Mouse (Mus musculus) kidney, postnatal 4 days (tissue): ENCODE data around the gene Nradd.

Experiments
- DNase-seq, 2 experiments: peaks; one replicate each; pipeline ENCODE4 v3.0.0; 2021; ENCODE audit warnings: mixed read lengths in 2 of 2

Nradd gene

DNA sequence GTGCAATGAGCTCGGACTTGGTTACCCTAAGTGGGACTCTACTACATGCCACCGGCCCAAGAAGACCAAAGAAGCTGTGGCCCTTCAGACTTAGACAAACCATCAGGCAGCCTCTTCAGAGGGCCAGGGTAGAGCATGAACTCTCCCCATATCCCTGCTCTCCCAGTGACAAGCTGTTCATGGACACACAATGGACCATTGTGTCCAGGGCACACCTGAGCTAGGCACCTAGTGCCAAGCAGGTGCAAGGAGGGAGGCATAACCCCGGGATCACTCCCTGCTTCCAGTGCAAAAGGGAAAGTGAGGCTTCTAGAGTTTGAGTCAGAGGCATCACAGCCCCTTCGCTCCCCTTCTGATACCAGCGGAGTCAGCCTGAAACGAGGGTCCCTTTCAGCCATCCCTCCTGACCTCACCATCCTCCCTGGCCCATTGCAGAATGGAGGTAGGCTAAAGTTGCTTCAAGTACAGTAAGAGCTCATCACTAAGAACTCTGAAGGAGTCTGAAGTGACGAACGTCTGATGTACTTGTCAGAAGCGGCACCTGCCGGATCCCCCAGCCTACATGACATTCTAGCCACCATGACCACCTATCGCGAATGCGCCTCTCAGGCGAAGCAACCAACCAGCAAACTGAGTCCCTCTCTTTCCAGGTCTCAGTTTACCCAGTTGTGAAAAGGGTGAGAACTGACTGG lies 28.9 kb upstream of the Nradd start:
- DNase-seq, result no peak

DNA sequence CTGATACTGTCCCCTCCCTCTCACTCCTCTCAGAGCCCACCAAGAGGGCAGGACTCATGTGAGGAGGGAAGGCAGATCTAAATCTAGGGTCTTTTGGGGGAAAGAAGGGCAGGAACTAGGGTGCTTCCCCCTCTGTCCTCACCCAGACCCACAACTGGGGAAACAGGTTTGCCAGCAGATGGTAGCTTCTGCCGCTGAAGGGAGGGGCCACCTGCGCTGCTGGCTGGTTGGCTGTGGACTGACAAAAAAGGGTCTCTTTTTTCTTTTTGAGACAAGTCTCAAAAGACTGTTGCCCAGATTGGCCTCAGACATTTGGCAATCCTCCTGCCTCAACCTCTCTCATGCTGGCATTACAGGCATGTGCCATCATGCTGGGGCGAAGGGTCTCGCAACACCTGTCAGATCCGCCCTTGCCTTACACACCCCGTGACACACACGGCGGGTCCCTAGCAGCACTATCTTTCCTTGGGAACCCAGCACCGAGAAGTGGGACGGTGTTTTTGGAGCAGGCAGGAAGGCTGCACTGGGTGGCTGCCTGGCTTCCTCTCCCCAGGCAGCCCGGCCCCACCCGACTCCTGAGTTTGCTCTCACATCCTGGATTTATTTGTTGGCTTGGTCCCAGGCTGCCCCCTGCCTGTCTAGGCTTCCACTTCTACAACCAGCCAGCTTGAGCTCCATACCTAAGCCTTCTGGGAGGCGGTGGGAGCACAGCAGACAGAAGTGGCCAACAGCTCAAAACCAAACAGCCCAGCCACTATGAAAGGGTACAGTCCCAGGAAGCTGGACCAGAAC lies 27.9 kb upstream of the Nradd start:
- peak; percentile 70 to 81 for DNase-seq

DNA sequence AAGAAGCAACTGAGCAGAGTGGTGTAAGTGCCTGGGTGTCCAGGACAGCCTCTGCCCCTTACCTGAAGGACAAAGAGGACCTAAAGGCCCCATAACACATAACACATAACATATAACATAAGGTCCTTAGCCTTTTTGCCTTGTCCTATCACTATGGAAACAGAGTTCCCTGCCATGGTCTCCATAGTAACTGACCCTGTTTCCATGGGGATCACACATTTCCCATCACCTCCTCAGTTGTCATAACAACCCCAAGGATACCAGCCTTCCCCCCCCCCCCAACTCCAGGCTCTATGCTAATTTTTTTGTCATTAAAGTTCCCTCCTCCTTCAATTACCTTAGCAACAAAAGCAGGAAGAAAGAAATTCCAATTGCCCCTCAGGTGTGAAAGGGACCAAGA lies 25.5 kb upstream of the Nradd start:
- DNase-seq, result no peak

DNA sequence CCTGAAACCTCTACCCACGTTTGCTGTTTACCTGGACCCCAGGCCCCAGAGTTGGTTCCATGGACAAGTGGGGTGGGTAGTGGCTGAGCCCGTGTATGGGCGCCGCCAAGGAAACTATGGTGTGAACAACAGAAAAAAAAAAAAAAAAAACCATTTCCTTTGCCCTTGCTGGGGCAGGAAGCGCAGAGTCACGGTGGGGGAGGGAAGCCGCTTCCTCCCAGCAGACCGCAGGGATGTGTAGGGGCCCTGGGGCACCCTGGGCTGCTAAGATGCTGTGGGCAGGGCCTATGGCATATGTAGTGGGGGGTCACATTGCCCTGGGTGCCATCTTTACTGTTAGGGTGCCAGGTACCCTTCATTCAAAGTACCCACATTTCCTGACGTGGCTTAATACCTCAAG lies 21.0 kb upstream of the Nradd start:
- DNase-seq, result peak in 1 of 2 experiments; percentile 26

DNA sequence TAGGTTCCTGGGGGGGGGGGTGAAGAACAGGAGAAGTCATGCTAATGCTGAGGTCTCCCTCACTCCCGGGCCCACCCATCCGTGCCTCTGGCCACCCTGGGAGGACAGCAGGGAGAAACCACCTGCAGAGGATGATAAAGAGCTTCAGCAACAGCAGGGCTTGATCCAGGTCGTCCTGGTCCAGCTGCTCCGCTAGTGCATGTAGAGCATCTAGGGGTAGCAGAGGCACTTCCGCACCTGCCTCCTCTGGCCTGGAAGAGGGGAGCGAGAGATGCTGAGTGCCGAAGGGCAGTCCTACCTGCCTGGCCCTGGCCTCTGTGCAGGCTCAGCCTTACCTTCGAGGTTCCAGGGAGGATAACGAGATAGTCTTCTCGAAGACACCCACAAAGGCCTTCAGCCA lies 20.0 kb upstream of the Nradd start:
- no peak for DNase-seq

DNA sequence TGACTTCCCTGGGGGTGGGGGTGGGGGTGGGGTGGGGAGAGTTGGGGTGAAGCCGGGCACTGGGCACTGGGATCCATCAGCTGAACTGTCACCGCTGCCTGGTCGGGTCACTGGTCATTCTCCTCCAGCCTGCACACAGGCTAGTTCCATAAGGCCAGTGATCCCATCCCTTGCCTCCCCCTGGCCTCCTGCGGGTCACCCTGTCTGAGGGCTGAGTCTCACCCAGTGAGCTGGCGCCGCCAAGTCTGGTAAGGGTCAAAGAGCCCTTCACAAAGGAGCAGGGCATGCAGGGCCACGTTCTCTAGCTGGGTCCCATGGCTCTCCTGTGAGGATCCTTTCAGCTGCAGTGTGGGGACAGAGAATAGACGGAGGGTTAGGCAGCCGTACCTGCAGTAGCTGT lies 19.5 kb upstream of the Nradd start:
- peak in 1 of 2 experiments; percentile 59 for DNase-seq

DNA sequence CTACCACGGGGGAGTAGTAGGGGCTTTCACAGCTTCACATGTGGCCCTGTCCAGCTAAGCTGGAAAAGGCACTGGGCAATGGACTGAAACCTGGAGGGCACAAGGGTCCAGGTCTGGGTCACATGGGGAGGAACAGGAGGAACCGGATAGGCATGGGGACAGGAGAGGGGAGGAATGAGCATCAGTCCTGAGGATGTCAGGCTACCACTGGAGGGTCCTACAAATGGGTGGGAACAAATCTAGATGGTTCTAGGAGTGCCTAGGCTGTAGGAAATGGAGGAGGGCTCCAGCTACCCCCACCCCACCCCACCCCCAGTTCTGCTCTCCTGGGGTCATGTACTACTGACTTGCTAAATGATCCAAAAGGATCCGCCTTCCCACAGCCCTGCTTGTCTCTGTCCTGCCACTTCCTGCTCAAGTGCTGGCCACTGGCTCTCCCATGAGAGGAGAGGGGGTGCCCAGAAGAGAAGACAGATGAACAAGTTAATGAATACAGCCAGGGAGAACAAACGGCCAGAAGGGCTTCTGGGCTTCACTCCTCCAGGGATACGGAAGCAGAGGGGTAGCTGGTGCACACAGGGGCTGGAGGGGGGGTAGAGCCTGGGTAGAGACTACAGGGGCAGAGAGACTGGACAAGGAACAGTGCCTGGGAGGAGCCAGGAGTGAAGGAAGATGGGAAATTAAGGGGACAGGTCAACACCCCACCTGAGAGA lies 18.7 kb upstream of the Nradd start:
- peak in 1 of 2 experiments; percentile 55 for DNase-seq

DNA sequence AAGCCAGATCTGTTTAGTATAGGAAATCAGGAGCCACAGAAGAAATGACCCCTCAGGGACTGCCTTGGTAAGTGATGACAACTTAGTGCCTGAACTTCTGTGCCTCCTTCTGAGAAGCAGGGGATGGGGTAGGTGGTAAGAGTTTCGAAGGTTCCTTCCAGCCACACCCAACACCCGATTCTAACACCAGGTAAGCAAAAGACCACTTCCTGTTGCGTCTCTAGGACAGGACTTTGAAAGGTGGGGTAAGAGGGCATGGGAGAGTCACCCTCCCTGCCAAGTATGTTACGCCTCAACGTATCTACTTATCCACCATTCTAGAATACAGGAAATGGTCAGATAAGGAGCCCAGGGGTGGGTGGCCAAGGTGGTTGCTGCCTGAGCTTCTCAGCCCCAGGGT lies 16.8 kb upstream of the Nradd start:
- DNase-seq, result no peak

DNA sequence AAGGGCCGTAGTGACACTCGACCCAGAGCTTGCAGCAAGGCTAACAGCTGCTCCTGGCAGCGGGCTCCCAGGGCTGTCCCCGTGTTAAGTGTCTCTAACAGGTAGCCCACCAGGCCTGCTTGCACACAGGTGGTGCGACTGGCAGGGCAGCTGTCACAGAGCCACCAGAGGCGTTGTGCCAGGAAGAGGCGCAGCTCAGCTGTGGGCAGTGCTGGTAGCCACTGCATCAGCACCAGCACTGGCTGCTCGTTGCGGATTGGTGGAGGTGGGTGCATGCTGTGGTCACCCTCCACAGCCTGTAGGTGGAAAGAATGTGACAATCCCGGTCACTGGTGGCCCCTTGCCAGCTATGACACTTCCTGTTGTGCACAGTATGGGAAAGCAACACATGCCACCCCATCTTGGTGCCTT lies 14.4 kb upstream of the Nradd start:
- DNase-seq, result peak in 1 of 2 experiments; percentile 46

DNA sequence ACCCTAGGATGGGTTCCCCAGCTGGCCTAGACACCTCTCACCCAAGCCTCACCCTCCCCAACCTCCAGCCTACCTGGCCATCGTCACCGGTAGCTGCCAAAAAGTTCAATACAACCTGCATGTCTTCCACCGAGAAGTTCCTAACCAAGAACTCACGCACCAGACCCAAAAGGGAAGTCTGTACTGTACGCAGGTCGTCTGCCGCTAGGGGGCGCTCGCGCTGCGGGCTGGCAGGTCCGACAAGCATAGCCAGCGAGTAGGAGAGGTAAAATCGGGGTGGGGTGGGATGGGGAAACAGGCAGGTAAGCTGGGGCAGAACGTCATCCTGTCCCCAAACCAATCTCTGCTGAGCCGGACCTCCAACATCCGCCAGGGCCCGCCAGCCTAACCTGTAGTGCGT lies 11.0 kb upstream of the Nradd start:
- peak; percentile 96 for DNase-seq

DNA sequence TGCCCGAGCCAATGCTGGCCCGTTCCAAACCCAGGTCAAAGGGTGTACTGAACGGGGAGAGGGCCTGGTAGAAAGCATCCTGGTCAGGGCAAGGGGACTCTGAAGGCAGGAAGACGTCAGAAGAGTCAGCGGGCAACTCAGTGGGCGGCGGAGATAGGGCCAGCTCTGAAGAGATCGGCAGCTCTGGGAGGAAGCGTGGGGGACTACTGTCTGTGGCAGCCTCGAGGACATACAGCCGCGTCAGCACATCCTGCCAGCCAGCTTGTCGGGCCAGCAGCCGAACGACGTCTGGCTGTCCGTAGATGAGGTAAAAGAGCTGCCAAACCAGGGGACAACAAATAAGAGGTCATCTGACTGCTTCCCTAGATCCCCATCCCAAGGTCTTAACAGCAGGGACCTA lies 9.6 kb upstream of the Nradd start:
- DNase-seq, result peak in 1 of 2 experiments; percentile 56

DNA sequence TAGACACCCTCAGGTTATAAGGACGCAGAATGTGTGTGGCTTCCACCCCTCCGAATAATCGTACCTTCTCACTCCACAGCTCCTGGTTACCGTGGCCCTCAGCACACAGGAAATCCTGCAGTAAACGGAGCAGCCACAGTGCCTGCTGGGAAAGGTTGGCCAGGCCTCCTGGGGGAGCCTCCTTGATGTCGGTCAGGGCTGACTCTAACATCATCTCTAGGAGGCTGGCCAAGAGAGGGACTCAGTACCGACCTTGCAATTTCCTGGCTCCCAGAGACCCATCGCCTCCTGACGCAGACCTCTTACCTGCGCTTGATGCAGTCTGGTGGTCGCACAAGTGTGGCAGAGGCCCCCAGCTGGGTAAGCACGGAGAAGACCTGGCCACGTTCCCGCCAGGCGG lies 8.4 kb upstream of the Nradd start:
- no peak for DNase-seq

DNA sequence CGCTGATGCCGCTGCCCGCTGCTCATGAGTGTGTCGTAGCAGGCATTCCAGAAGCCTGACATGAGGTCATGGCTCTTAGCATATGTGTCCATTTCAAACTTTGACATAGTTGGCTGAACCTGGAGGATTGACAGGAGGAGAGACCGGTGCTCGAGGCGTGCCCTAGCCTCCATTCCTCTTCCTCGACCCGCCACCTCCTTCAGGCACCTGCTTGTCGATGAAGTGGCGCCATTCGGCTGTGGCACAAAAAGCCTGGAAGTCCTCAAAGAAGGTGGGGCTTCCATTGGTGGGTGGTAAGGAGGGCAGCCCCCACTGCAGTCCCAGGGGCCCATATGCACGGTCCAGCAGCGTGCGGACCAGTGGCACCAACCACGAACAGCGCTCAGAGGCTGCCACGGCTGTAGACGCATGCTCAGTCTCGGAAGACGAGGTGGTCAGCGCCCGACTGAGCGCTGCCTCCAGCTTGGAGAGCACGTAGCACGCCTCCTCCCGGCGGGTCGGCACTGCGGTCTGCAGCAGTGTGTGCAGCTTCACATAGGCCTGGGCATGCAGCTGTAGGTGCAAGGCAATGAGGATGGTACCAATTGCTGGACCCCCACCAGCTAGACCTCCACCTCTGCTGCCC lies 7.5 kb upstream of the Nradd start:
- peak in 1 of 2 experiments; percentile 58 for DNase-seq

DNA sequence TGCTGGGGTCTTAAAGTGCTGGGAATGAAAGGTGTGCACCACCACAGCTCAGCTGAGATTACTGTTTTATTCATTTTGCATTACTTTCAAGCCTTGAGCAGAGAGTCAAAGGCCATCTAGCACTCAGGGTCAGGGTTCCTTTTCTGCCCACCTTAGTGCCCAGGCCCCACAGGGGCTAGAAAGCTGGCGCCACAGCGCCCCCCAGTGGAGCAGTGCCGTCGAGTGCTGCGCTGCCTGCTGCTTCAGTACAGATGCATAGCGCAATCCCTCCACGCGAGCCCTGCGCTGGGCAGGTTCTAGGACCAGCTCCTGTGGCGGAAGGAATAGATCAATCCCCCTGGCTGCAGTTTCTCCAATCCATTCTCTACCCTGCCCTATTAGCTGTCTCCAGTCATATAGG lies 6.9 kb upstream of the Nradd start:
- peak; percentile 80 to 83 for DNase-seq

DNA sequence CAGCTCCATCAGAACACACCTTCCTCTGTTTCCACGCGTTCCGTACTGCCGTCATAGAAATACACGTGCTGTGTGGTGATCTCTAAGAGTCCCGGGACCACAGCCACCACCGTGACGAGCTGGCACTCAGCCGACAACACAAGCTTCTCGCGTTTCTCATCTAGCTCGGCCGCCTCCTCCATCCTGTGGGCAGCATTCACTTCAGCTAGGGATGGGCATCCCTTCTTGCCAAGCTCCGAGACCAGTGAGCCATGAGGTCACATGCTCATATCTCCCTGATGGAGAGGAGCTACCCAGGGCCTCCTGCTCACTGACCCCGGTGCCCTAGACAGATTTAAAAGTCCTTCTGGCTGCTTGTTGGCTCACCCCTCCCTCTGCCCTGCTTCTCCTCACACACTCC lies 5.9 kb upstream of the Nradd start:
- peak; percentile 57 to 71 for DNase-seq

DNA sequence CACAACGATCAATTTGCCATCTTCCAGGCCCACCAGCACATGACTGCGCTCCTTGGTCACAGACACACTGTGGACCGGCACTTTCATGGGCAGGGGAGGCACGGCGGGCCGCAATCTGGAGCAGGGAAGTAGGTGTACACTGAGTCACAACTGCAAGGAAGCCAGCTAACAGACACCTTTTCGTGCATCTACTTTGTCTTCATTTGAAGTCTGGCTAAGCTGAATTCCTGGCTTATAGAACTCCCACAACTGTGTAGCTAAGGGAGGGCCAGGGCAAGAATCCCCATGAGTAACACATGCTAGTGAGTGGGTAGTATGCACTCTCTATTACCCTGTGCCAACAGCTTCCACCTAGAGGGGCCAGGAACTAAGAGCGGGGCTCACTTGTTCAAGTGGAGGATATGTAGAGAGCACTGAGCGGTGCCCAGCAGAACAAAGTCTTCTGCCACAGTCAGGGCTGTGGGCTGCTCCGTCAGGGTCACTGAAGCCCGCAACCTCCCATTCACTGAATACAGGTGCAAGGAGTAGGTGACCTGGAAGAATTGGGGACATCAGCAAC lies 1.2 kb upstream of the Nradd start:
- no peak for DNase-seq

DNA sequence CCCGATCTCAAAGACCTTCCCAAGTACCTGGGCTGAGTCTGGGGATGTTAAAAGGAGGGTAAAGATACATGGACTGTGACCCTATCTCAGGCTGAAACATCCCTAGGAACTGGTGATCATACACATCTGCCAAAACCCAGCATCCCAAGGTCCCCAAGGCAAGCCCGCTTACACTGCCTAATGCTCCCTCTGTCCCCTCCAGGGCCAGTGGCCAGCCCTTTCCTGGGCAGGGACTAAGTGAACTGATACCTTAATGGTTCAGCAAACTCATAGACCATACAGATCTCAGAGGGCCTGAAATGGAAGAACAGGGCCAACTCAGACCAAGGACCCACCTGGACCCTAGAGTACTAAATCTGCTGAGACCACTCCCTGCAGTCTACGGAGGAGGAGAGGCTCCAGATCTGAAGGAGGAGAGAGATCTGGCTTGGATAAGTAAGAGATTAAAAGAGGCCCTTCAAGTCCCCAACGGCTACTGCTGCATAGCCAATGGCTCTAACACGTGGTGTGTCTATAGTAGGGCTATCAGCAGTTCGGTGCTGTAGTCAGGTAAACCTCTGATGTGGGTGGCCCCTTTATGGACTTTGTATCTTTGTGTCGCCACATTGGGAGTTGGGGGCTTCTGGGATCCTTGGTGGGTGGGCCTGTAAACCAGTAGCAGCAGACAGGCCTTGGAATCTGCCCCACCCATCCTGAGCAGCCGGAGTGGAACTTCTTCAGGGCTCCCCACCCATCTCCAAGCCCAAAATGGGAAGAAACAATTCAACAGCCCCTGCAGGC lies 646 bp downstream of the Nradd start:
- no peak for DNase-seq

DNA sequence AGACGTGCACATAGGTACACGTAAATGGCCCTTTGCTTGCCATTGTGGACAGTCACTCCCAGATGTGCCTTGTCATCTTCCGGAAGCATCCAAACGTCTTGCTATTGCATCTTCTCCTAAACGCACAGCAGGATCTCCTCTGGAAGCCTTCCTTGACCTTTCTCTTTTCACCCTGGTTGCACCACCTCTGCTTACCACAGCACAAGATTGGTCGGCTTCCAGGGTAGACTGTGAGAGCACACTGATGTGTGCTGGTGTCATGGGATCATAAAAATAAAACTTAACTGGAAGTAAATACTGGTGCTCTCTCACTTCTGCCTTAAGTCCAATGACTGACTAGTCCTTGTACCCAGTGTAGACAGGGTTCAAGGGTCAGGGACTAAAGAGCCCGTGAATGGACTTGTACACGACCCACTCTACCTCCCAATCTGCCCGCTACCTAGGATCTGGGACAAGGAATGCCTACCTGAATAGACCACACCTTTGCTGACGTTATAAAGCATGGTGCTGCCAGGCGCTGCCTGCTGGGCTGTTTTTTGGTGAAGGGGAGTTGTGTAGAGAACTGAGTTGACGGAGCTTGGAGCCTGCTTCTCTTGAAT lies 1.5 kb downstream of the Nradd start:
- no peak for DNase-seq

DNA sequence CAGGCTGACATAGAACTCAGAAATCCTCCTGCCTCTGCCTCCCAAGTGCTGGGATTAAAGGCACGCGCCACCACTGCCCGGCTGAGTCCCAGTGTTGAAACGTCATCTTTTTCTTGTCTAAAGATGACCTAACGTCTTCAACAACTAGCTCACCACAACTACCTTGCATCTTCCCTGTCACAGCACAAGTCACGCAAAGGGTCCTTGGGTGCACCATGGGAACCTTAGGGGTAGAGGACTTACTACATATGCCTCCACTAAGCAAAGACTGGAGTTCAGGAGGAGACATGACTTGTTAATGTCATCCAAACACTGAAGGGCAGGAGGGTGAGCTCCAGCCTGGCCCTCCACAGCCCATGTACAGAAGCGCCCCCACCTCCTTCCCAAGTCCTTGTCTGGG lies 3.6 kb downstream of the Nradd start:
- no peak for DNase-seq

DNA sequence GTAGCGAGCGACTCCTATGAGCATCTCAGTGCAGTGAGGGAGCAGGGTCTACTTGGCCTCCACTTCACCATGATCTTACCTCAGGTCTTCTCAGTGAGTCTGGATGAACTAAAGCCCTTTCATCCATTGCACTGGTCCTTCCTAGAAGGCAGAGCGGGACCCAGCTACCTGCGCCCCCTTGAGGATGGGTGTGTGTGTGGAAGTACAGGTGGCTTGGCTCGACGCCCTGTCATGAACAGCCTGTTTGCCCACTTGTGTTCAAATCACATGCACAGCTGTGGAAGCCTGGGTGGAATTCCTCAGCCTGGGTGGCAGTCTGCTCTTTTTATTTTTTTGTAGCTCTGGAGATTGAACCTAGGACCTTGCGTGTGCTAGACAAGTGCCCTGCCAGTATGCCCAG lies 4.1 kb downstream of the Nradd start:
- peak in 1 of 2 experiments; percentile 42 for DNase-seq

DNA sequence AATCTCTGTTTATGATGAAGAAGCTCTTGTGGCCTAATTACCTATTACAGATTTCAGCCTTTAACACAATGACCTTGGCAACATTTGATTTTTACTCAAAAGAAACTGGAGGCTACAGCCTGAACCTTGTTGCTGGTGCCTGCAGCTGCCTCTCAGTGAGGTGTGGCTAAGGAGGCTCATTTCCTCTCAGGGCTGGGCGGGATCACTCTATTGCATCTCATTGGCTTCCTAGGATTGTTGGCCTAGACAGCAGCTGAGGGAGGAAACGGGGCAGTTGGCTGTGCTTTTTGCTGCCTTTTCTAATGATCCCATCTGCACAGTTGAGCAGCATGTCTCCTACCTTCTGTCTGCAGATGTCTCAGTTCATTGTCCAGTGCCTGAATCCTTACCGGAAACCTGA lies 7.2 kb downstream of the Nradd start:
- DNase-seq, result no peak

DNA sequence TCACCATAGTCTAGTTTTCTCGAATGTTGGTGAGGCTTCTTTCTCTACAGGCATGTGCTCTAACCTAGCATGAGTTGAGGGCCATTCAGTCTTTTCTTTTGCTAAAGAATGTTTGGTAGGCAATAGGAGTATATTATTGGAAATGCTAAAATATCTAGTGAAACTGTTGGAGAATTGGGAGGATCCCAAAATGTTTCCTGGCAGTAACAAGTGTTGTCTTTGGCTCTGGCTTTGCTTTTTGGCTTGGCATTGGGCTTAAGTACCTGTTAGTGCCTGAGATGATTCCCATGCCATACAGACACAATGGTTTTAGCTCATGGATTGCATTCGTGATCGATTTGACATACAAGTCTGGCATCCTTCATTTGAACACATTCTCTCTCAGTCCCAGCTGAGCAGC lies 12.8 kb downstream of the Nradd start:
- DNase-seq, result no peak
